Mouse (Mus musculus): ENCODE results near the gene Chrm3. TPM values are rescaled to one million over a fixed set of nuclear protein-coding genes. Genes with fewer than 3 reads are reported as not detected.

Gene Chrm3
- total and polyA plus RNA-seq, 2 experiments from 2014 or later = 3.5 to 36.0 TPM

- peak; percentile 19 for TF ChIP-seq CTCF (IDR thresholded peaks at IDR 0.05; ENCODE audit: low read depth)
- no peaks in the 10 kb centered on the region for H3K36me3 ChIP-seq (ENCODE audit: insufficient read depth, low read length)
- H3K4me1 ChIP-seq (ENCODE audit: insufficient read depth, low read length) = no peaks in the 10 kb centered on the region
- H3K9ac ChIP-seq (replicated peaks; ENCODE audit: low read length) = no peak overlapping the region
- no peaks in the 10 kb centered on the region for H3K27me3 ChIP-seq (ENCODE audit: insufficient read depth, low read length)
- H3K4me3 ChIP-seq (ENCODE audit: low read length) = no peak overlapping the region
- H3K4me2 ChIP-seq (ENCODE audit: low read depth, low read length) = no peak overlapping the region
- ATAC-seq (no peak), DNase-seq (ENCODE audit: low spot score) (no peak)
- 73% methylated on average over 1 of the region's 1 CpGs for WGBS
- no peaks in the 10 kb centered on the region for H3K9me3 ChIP-seq (ENCODE audit: low read length)
- H3K27ac ChIP-seq = no peak overlapping the region
Observed at GRCm38 (mm10) chr13:9891088-9891487, 469.6 kb downstream of the Chrm3 start.

GRCm38 (mm10) chr13:9890460-9890859 lies 470.2 kb downstream of the Chrm3 start:
- no peak overlapping the region for H3K4me3 ChIP-seq (ENCODE audit: low read length)
- WGBS = 48% methylated on average over 5 of the region's 5 CpGs
- H3K9me3 ChIP-seq (ENCODE audit: low read length) = no peaks in the 10 kb centered on the region
- ATAC-seq = no peak
- no peaks in the 10 kb centered on the region for H3K27me3 ChIP-seq (ENCODE audit: insufficient read depth, low read length)
- H3K4me1 ChIP-seq (ENCODE audit: insufficient read depth, low read length) = no peaks in the 10 kb centered on the region
- no peak overlapping the region for H3K4me2 ChIP-seq (ENCODE audit: low read depth, low read length)
- TF ChIP-seq CTCF (IDR thresholded peaks at IDR 0.05; ENCODE audit: low read depth) = no peak
- H3K27ac ChIP-seq = no peak overlapping the region
- H3K36me3 ChIP-seq (ENCODE audit: insufficient read depth, low read length) = no peaks in the 10 kb centered on the region
- H3K9ac ChIP-seq (replicated peaks; ENCODE audit: low read length) = no peak overlapping the region
- peak; percentile 10 for DNase-seq (ENCODE audit: low spot score)

DNA sequence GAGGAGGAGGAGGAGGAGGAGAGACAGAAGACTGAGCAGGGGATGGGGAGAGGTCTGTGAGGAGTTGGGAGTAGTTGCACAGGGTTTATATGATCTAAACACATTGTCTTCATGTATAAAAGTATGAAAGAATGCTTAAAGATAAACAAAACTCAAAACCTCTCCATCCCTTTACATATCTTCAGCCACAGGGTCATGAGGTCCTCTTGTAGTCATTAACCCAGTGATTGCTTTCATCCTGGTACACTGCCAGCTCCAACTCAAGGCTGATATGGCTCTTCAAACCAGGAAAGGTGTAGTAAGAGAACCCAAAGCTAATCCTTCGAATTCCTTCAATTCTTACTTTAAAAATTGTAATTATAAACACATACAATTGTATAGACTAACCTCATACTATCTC lies 470.7 kb downstream of the Chrm3 start:
- H3K4me1 ChIP-seq (ENCODE audit: insufficient read depth, low read length) = no peaks in the 10 kb centered on the region
- TF ChIP-seq CTCF (IDR thresholded peaks at IDR 0.05; ENCODE audit: low read depth) = no peak
- H3K9me3 ChIP-seq (ENCODE audit: low read length) = no peaks in the 10 kb centered on the region
- H3K36me3 ChIP-seq (ENCODE audit: insufficient read depth, low read length) = no peaks in the 10 kb centered on the region
- H3K9ac ChIP-seq (replicated peaks; ENCODE audit: low read length) = no peak overlapping the region
- H3K4me3 ChIP-seq (ENCODE audit: low read length) = no peak overlapping the region
- DNase-seq (ENCODE audit: low spot score) (no peak), ATAC-seq (no peak)
- no peak overlapping the region for H3K4me2 ChIP-seq (ENCODE audit: low read depth, low read length)
- 73% methylated on average over 1 of the region's 1 CpGs for WGBS
- no peak overlapping the region for H3K27ac ChIP-seq
- no peaks in the 10 kb centered on the region for H3K27me3 ChIP-seq (ENCODE audit: insufficient read depth, low read length)

DNA sequence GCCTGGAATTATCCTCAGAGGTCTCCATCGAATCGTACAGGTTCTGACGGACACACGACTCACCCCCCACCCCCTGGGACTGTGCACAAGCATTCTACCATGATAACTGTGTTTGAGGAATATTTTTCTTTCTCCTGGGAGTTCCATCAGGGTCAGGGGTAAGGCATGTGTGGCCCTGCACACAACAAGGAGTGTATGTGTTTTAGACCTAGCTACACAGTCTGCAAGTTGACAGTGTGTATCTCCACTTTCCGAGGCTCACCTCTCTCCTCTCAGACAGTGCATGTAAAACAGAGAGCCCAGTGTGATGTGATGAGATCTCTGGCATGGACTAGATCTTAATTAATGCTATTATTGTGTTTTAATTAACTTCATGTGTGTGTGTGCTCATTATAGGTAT lies 472.4 kb downstream of the Chrm3 start:
- H3K9ac ChIP-seq (replicated peaks; ENCODE audit: low read length) = no peak overlapping the region
- DNase-seq (ENCODE audit: low spot score) (no peak), ATAC-seq (no peak)

DNA sequence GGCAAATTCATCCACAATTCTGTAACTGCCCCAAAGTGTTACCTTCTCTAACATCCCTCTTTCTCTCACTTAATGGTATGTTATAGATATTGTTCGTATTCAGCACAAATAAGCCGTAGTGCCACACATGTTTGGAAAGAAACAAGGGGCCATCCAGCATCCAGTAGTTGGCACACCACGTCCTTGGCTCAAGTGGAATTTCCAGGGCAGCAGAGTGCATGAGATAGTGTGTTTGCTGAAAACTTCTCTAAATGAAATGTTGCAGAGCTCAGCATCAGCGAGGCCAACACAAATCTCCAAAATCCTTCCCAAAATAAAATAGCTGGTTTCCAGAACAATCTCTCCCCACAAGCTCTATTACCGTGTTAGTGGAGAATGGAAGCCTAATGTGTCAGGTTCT lies 473.4 kb downstream of the Chrm3 start:
- Histone ChIP-seq H3K27ac (no peak overlapping the region), H3K9ac (replicated peaks; ENCODE audit: low read length) (no peak overlapping the region), H3K9me3 (ENCODE audit: low read length) (no peaks in the 10 kb centered on the region; the same call in 1 of the 2 replicates), H3K27me3 (ENCODE audit: insufficient read depth, low read length) (no peaks in the 10 kb centered on the region), H3K4me1 (ENCODE audit: insufficient read depth, low read length) (no peaks in the 10 kb centered on the region), H3K36me3 (ENCODE audit: insufficient read depth, low read length) (no peaks in the 10 kb centered on the region), H3K4me2 (ENCODE audit: low read depth, low read length) (no peak overlapping the region), H3K4me3 (ENCODE audit: low read length) (no peak overlapping the region)
- no peak for TF ChIP-seq CTCF (IDR thresholded peaks at IDR 0.05; ENCODE audit: low read depth)
- ATAC-seq (no peak), DNase-seq (ENCODE audit: low spot score) (no peak)
- WGBS = 82% methylated on average over 5 of the region's 5 CpGs

More for the DNA sequence above, 472.4 kb downstream of the Chrm3 start:
- Histone ChIP-seq H3K4me3 (ENCODE audit: low read length) (no peak overlapping the region), H3K27ac (no peak overlapping the region), H3K27me3 (ENCODE audit: insufficient read depth, low read length) (no peaks in the 10 kb centered on the region), H3K4me2 (ENCODE audit: low read depth, low read length) (no peak overlapping the region), H3K4me1 (ENCODE audit: insufficient read depth, low read length) (no peaks in the 10 kb centered on the region), H3K9me3 (ENCODE audit: low read length) (no peaks in the 10 kb centered on the region; the same call in 1 of the 2 replicates), H3K36me3 (ENCODE audit: insufficient read depth, low read length) (no peaks in the 10 kb centered on the region)
- 83% methylated on average over 5 of the region's 5 CpGs for WGBS
- no peak for TF ChIP-seq CTCF (IDR thresholded peaks at IDR 0.05; ENCODE audit: low read depth)

GRCm38 (mm10) chr13:9886465-9887135 lies 474.0 kb downstream of the Chrm3 start:
- ATAC-seq (no peak), DNase-seq (ENCODE audit: low spot score) (no peak)
- WGBS = 79% methylated on average over 6 of the region's 6 CpGs

More at GRCm38 (mm10) chr13:9886465-9887135, 474.0 kb downstream of the Chrm3 start:
- Histone ChIP-seq H3K36me3 (ENCODE audit: insufficient read depth, low read length) (no peaks in the 10 kb centered on the region), H3K4me2 (ENCODE audit: low read depth, low read length) (no peak overlapping the region), H3K27me3 (ENCODE audit: insufficient read depth, low read length) (no peaks in the 10 kb centered on the region), H3K27ac (no peak overlapping the region), H3K9ac (replicated peaks; ENCODE audit: low read length) (no peak overlapping the region), H3K9me3 (ENCODE audit: low read length) (no peaks in the 10 kb centered on the region; the same call in 1 of the 2 replicates), H3K4me1 (ENCODE audit: insufficient read depth, low read length) (no peaks in the 10 kb centered on the region), H3K4me3 (ENCODE audit: low read length) (no peak overlapping the region)
- no peak for TF ChIP-seq CTCF (IDR thresholded peaks at IDR 0.05; ENCODE audit: low read depth)
